Comparison of ENCODE assay signal across 8 mouse cellular contexts in the genomic region with DNA sequence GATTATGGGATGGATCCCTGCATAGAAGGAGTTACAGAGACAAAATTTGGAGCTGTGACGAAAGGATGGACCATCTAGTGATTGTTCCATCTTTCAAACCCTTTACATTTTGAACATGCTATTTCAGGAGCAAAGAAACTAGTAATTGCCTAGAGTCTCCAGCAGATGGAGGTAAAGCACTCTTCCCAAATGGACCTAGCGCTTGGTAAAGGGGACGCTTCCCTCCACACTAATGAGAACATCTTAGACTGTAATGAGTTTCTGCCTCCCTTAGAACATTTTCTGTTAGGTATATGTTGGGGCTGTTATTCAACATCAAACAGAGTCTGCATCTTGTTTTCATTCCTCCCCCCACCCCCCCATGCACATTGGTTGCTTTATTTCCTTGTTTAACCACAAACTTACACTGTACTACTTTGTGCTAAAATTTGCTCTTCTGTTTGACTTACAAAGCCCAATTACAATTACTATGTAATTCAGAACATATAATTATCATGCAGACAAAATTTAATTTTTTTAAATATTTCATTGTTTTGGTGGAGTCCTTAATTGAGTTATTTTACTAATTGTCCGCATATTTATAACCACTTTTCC.
DNase-seq lines count a peak whose midpoint lies in the region; ATAC-seq and TF ChIP-seq lines count a peak whose summit lies in the region.

No protein-coding gene starts in this region.

- 40% methylated on average over 4 of the region's 4 CpGs for WGBS in liver, adult 2 months
- 39% methylated on average over 4 of the region's 4 CpGs for WGBS in liver, embryonic 11.5 days
- WGBS in kidney, embryonic 15.5 days: 37% methylated on average over 4 of the region's 4 CpGs
- WGBS in midbrain, embryonic 12.5 days: 42% methylated on average over 4 of the region's 4 CpGs

- TF ChIP-seq POLR2A in liver, adult 2 months (IDR thresholded peaks at IDR 0.05; ENCODE audit: extremely low read depth, insufficient read depth, low read length): no peak

- H3K4me3 ChIP-seq in liver, adult 2 months (ENCODE audit: insufficient read depth, low read depth, low read length): no peak overlapping the region
- no peak overlapping the region for H3K4me3 ChIP-seq in liver, embryonic 11.5 days (ENCODE audit: low read depth, low read length)
- H3K4me3 ChIP-seq in kidney, embryonic 15.5 days (replicated peaks): no peak overlapping the region
- no peak overlapping the region for H3K4me3 ChIP-seq in midbrain, embryonic 12.5 days

- no peaks in the 10 kb centered on the region for H3K36me3 ChIP-seq in liver, adult 2 months (ENCODE audit: control insufficient read depth, insufficient read depth, low read length)
- H3K36me3 ChIP-seq in liver, embryonic 11.5 days (ENCODE audit: control insufficient read depth, insufficient read depth, low read length): no peaks in the 10 kb centered on the region
- no peaks in the 10 kb centered on the region for H3K36me3 ChIP-seq in kidney, embryonic 15.5 days
- H3K36me3 ChIP-seq in midbrain, embryonic 12.5 days: no peaks in the 10 kb centered on the region

- no peak for ATAC-seq in liver, embryonic 11.5 days (replicated peaks; ENCODE audit: low FRiP score)
- ATAC-seq in kidney, embryonic 15.5 days (replicated peaks; ENCODE audit: low FRiP score): 0 out of 2 replicates have a peak, but pooled peaks have one; percentile 74
- peak; percentile 85 for ATAC-seq in midbrain, embryonic 12.5 days (ENCODE audit: low FRiP score, low read depth)
- no peak for ATAC-seq in erythroid progenitor cell, adult 5-6 weeks (replicated peaks; ENCODE audit: low FRiP score, poor library complexity, severe bottlenecking)

- H3K27ac ChIP-seq in liver, adult 2 months (replicated peaks; ENCODE audit: insufficient read depth, low read depth, low read length): no peak overlapping the region
- H3K27ac ChIP-seq in liver, embryonic 11.5 days (ENCODE audit: low read depth, low read length): no peak overlapping the region
- no peak overlapping the region for H3K27ac ChIP-seq in kidney, embryonic 15.5 days
- H3K27ac ChIP-seq in midbrain, embryonic 12.5 days (replicated peaks): no peak overlapping the region

- no peaks in the 10 kb centered on the region for H3K79me2 ChIP-seq in liver, adult 2 months (ENCODE audit: control insufficient read depth, insufficient read depth, low read length)

- no peak overlapping the region for H3K9ac ChIP-seq in liver, adult 2 months (ENCODE audit: low read depth, low read length)
- H3K9ac ChIP-seq in liver, embryonic 11.5 days (ENCODE audit: low read depth, low read length): no peak overlapping the region
- H3K9ac ChIP-seq in kidney, embryonic 15.5 days: no peak overlapping the region
- H3K9ac ChIP-seq in midbrain, embryonic 12.5 days (replicated peaks): no peak overlapping the region

- H3K4me1 ChIP-seq in liver, adult 2 months (ENCODE audit: control insufficient read depth, insufficient read depth, low read length): no peaks in the 10 kb centered on the region
- H3K4me1 ChIP-seq in liver, embryonic 11.5 days (replicated peaks; ENCODE audit: control insufficient read depth, insufficient read depth, low read length): no peaks in the 10 kb centered on the region
- no peaks in the 10 kb centered on the region for H3K4me1 ChIP-seq in kidney, embryonic 15.5 days
- H3K4me1 ChIP-seq in midbrain, embryonic 12.5 days: no peaks in the 10 kb centered on the region

- TF ChIP-seq CTCF in liver, adult 2 months (IDR thresholded peaks at IDR 0.05; ENCODE audit: low read depth, low read length): peak; percentile 44

- no peaks in the 10 kb centered on the region for H3K9me3 ChIP-seq in liver, embryonic 11.5 days (ENCODE audit: control insufficient read depth, low read length)
- H3K9me3 ChIP-seq in kidney, embryonic 15.5 days (replicated peaks): no peaks in the 10 kb centered on the region
- no peaks in the 10 kb centered on the region for H3K9me3 ChIP-seq in midbrain, embryonic 12.5 days

- H3K4me2 ChIP-seq in liver, embryonic 11.5 days: no peak overlapping the region
- H3K4me2 ChIP-seq in kidney, embryonic 15.5 days: no peak overlapping the region
- no peak overlapping the region for H3K4me2 ChIP-seq in midbrain, embryonic 12.5 days (replicated peaks)

- no peaks in the 10 kb centered on the region for H3K27me3 ChIP-seq in liver, adult 2 months (ENCODE audit: control insufficient read depth, insufficient read depth, low read length)
- H3K27me3 ChIP-seq in liver, embryonic 11.5 days (replicated peaks; ENCODE audit: control insufficient read depth, insufficient read depth, low read length): no peaks in the 10 kb centered on the region
- no peaks in the 10 kb centered on the region for H3K27me3 ChIP-seq in kidney, embryonic 15.5 days
- H3K27me3 ChIP-seq in midbrain, embryonic 12.5 days: no peaks in the 10 kb centered on the region

- peak; percentile 12 for DNase-seq in liver, adult 2 months (ENCODE audit: extremely low read depth, low read depth, low spot score)
- no peak for DNase-seq in liver, embryonic 11.5 days (ENCODE audit: low spot score)
- peak; percentile 56 for DNase-seq in R1 (ENCODE audit: low read depth, low spot score)
- peak; percentile 24 for DNase-seq in embryo, embryonic 9.5 days (ENCODE audit: extremely low spot score)
- no peak for DNase-seq in spleen, postnatal 10 days (ENCODE audit: low spot score in 2 of 2)

Comparison
In these comparisons a context has a peak if more than half of its experiments do, and no peak if none do; other contexts are left out.
1. DNase-seq: peak in liver, adult 2 months (single experiment), R1 (single experiment) and embryo, embryonic 9.5 days (single experiment); none in liver, embryonic 11.5 days (single experiment) and spleen, postnatal 10 days (0 of 2).
2. ATAC-seq: peak in kidney, embryonic 15.5 days (single experiment) and midbrain, embryonic 12.5 days (single experiment); none in liver, embryonic 11.5 days (single experiment) and erythroid progenitor cell, adult 5-6 weeks (single experiment).